Mouse (Mus musculus): Measurements from ENCODE around the gene Spin2c.

The Spin2c gene

GRCm38 (mm10) chrX:153831951-153832561, at the start of gene Spin2c:
TSS of gene Spin2c (plus strand) at chrX:153832225.
- peak; percentile 47 for DNase-seq

- DNase-seq: no peak
Measured at GRCm38 (mm10) chrX:153832606-153833005, 581 bp downstream of the Spin2c start.
